Mouse (Mus musculus) testis, postnatal 14 days (tissue): ENCODE measurements around the gene Chmp2a.
A peak's percentile ranks its signal among the peaks of the same experiment; 100 is the strongest.

Source experiments
- DNase-seq: peaks from one replicate; pipeline ENCODE4 v3.0.0; 2021; ENCODE audit warnings: low spot score

Chmp2a gene

GRCm38 (mm10) chr7:13033451-13034147 is 1.0 kb downstream of the Chmp2a start:
- no peak for DNase-seq

- no peak for DNase-seq
Observed at GRCm38 (mm10) chr7:13032541-13032940, 2.1 kb downstream of the Chmp2a start.

- DNase-seq: no peak
Observed at GRCm38 (mm10) chr7:13031983-13032382, 2.6 kb downstream of the Chmp2a start.

- DNase-seq: no peak
Observed at GRCm38 (mm10) chr7:13031069-13031468, 3.5 kb downstream of the Chmp2a start.

- DNase-seq: no peak
Observed at GRCm38 (mm10) chr7:13028986-13029385, 5.6 kb downstream of the Chmp2a start.

- DNase-seq: no peak
Observed at GRCm38 (mm10) chr7:13025511-13026112, 9.0 kb downstream of the Chmp2a start.

GRCm38 (mm10) chr7:13024805-13025204 is 9.8 kb downstream of the Chmp2a start:
- DNase-seq: peak; percentile 85

- DNase-seq: peak; percentile 95
Observed at GRCm38 (mm10) chr7:13023928-13024731, 10.5 kb downstream of the Chmp2a start.

- peak; percentile 86 for DNase-seq
Observed at GRCm38 (mm10) chr7:13022773-13023535, 11.7 kb downstream of the Chmp2a start.

- DNase-seq: no peak
Observed at GRCm38 (mm10) chr7:13015217-13015616, 19.4 kb downstream of the Chmp2a start.

GRCm38 (mm10) chr7:13014275-13014839 is 20.2 kb downstream of the Chmp2a start:
- DNase-seq: no peak

GRCm38 (mm10) chr7:13013671-13014070 is 20.9 kb downstream of the Chmp2a start:
- no peak for DNase-seq

GRCm38 (mm10) chr7:13010005-13010908 is 24.4 kb downstream of the Chmp2a start, which contains the start of gene Zbtb45:
Zbtb45 (minus strand) TSS chr7:13010034.
- no peak for DNase-seq

- peak; percentile 93 for DNase-seq
Observed at GRCm38 (mm10) chr7:13009143-13010004, 25.2 kb downstream of the Chmp2a start.

- DNase-seq: no peak
Observed at GRCm38 (mm10) chr7:13007341-13008092, 27.1 kb downstream of the Chmp2a start.

- no peak for DNase-seq
Observed at GRCm38 (mm10) chr7:13006531-13006930, 28.1 kb downstream of the Chmp2a start.

GRCm38 (mm10) chr7:13006011-13006410 is 28.6 kb downstream of the Chmp2a start:
- no peak for DNase-seq

GRCm38 (mm10) chr7:13003380-13003779 is 31.2 kb downstream of the Chmp2a start:
- DNase-seq: no peak

GRCm38 (mm10) chr7:13001584-13001983 is 33.0 kb downstream of the Chmp2a start:
- DNase-seq: no peak
